Mouse (Mus musculus): Measurements from ENCODE around the gene Orc6. TPM values are rescaled to one million over a fixed set of nuclear protein-coding genes. Genes with fewer than 3 reads are reported as not detected.

The Orc6 gene
- polyA plus RNA-seq, 1 experiment from 2014 or later, result 40.9 TPM

DNA sequence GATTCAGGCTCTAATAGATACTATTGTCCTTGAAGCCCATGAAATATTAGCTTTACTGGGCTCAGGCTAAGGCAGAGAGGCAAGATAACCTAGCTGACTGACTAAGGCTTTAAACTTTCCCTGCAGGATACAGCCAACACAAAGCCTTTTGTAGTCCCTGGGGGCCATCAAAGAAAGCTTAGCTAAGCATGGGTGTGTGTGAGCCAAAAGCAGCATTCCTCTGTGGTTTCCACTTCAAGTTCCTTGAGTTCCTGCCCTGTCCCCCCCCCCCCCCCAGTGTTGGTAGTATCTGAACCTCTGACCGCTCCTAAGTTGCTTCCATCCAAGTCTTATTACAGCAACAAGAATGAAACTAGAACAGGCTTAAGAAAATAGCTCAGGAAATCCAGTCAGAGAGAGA, 30.1 kb downstream of the Orc6 start:
- WGBS, result 50% methylated on average over 1 of the region's 1 CpGs
- H3K27me3 ChIP-seq (replicated peaks; ENCODE audit: insufficient read depth, low read length), result no peaks in the 10 kb centered on the region
- TF ChIP-seq EP300 (IDR thresholded peaks at IDR 0.05), result no peak
- H3K27ac ChIP-seq (ENCODE audit: low read length), result no peak overlapping the region
- no peaks in the 10 kb centered on the region for H3K36me3 ChIP-seq (ENCODE audit: insufficient read depth, low read length)
- no peak overlapping the region for H3K4me3 ChIP-seq (ENCODE audit: low read depth, low read length)
- ATAC-seq (peak; percentile 54; the same call in 1 of the 2 replicates), DNase-seq (ENCODE audit: low spot score) (no peak)
- H3K9me3 ChIP-seq (ENCODE audit: low read length), result no peaks in the 10 kb centered on the region
- no peak overlapping the region for H3K9ac ChIP-seq (replicated peaks; ENCODE audit: low read depth)
- H3K4me2 ChIP-seq (replicated peaks; ENCODE audit: low read depth, low read length), result no peak overlapping the region
- H3K4me1 ChIP-seq (ENCODE audit: insufficient read depth, low read depth, low read length), result no peaks in the 10 kb centered on the region

- H3K27ac ChIP-seq (ENCODE audit: low read length), result no peak overlapping the region
- H3K9me3 ChIP-seq (ENCODE audit: low read length), result no peaks in the 10 kb centered on the region
- ATAC-seq (no peak), DNase-seq (ENCODE audit: low spot score) (no peak)
- TF ChIP-seq EP300 (IDR thresholded peaks at IDR 0.05) (no peak), CTCF (IDR thresholded peaks at IDR 0.05) (no peak)
- no peak overlapping the region for H3K4me2 ChIP-seq (replicated peaks; ENCODE audit: low read depth, low read length)
- no peak overlapping the region for H3K4me3 ChIP-seq (ENCODE audit: low read depth, low read length)
- H3K9ac ChIP-seq (replicated peaks; ENCODE audit: low read depth), result no peak overlapping the region
- no peaks in the 10 kb centered on the region for H3K36me3 ChIP-seq (ENCODE audit: insufficient read depth, low read length)
- H3K4me1 ChIP-seq (ENCODE audit: insufficient read depth, low read depth, low read length), result no peaks in the 10 kb centered on the region
- H3K27me3 ChIP-seq (replicated peaks; ENCODE audit: insufficient read depth, low read length), result no peaks in the 10 kb centered on the region
These were observed 35.7 kb downstream of the Orc6 start for GRCm38 (mm10) chr8:85335105-85335504.

DNA sequence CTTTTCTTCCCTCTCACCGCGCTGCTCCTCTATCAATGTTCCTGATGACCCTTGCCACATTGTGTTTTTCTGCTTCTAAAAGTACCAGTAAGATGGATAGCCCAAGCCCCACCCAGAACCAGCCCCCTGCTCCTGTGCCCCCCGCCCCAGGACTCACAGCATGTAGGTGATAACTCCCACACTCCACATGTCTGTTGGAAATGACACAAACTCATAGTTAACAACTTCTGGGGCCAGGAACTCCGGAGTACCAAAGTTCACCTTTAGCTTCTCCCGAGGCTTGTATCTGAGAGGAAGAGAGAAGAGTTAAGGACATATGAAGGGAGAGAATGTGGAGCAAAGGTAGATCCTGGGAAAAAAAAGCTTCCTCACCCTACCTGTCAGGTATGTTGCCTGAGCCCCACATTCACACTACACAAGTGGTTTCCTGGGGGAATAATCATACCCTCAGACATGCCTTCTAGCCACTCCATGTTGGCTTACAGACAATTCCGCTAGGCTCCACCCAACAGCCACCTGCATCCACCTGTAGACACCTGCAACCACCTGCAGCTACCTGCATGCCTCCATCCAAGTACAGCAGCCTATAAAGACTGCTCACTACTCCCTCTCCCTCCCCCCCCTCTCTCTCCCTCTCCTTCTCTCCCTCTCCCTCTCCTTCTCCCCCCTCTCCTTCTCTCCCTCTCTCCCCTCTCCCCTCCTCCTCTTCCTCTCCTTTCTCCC, 36.9 kb downstream of the Orc6 start:
- H3K4me2 ChIP-seq (replicated peaks; ENCODE audit: low read depth, low read length), result no peak overlapping the region
- H3K9ac ChIP-seq (replicated peaks; ENCODE audit: low read depth), result no peak overlapping the region
- H3K9me3 ChIP-seq (ENCODE audit: low read length), result no peaks in the 10 kb centered on the region
- no peak overlapping the region for H3K27ac ChIP-seq (ENCODE audit: low read length)
- no peaks in the 10 kb centered on the region for H3K36me3 ChIP-seq (ENCODE audit: insufficient read depth, low read length)
- ATAC-seq (no peak), DNase-seq (ENCODE audit: low spot score) (no peak)
- TF ChIP-seq CTCF (IDR thresholded peaks at IDR 0.05) (no peak), EP300 (IDR thresholded peaks at IDR 0.05) (no peak)
- 69% methylated on average over 6 of the region's 6 CpGs for WGBS
- no peaks in the 10 kb centered on the region for H3K4me1 ChIP-seq (ENCODE audit: insufficient read depth, low read depth, low read length)
- no peaks in the 10 kb centered on the region for H3K27me3 ChIP-seq (replicated peaks; ENCODE audit: insufficient read depth, low read length)
- H3K4me3 ChIP-seq (ENCODE audit: low read depth, low read length), result no peak overlapping the region

DNA sequence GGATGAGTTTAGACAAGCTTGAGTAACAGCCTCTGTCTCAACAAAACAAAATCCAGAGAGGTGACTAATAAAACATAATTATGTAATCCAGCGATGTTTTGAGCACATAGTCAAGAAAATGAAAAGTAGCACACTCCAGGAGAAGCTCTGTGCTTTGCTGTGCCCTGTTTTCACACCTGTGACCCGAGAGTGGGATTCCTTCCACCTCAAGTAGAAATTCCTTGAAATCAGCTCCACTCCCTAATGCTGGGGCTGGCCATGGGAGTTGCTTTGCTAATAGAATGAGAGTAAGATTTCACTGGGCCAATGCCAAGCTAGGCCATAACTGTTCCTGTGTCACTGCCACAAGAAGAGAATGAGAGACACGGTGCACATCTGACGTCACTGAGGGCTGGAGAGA, 38.2 kb downstream of the Orc6 start:
- 48% methylated on average over 4 of the region's 4 CpGs for WGBS
- peak; percentile 89 for ATAC-seq

GRCm38 (mm10) chr8:85339871-85340573, 40.6 kb downstream of the Orc6 start:
- TF ChIP-seq CTCF (IDR thresholded peaks at IDR 0.05) (no peak), EP300 (IDR thresholded peaks at IDR 0.05) (no peak)
- ATAC-seq, result no peak
- Histone ChIP-seq H3K9me3 (ENCODE audit: low read length) (no peaks in the 10 kb centered on the region), H3K9ac (replicated peaks; ENCODE audit: low read depth) (no peak overlapping the region), H3K4me2 (replicated peaks; ENCODE audit: low read depth, low read length) (no peak overlapping the region), H3K27me3 (replicated peaks; ENCODE audit: insufficient read depth, low read length) (no peaks in the 10 kb centered on the region), H3K4me1 (ENCODE audit: insufficient read depth, low read depth, low read length) (no peaks in the 10 kb centered on the region), H3K27ac (ENCODE audit: low read length) (no peak overlapping the region), H3K4me3 (ENCODE audit: low read depth, low read length) (no peak overlapping the region), H3K36me3 (ENCODE audit: insufficient read depth, low read length) (no peaks in the 10 kb centered on the region)
- DNase-seq (ENCODE audit: low spot score), result no peak
- WGBS, result 64% methylated on average over 5 of the region's 5 CpGs

More for the DNA sequence above, 38.2 kb downstream of the Orc6 start:
- Histone ChIP-seq H3K36me3 (ENCODE audit: insufficient read depth, low read length) (no peaks in the 10 kb centered on the region), H3K9ac (replicated peaks; ENCODE audit: low read depth) (no peak overlapping the region), H3K27ac (ENCODE audit: low read length) (peak overlapping the region; percentile 43; the same call in 1 of the 2 replicates), H3K4me2 (replicated peaks; ENCODE audit: low read depth, low read length) (no peak overlapping the region), H3K4me3 (ENCODE audit: low read depth, low read length) (no peak overlapping the region), H3K9me3 (ENCODE audit: low read length) (no peaks in the 10 kb centered on the region), H3K27me3 (replicated peaks; ENCODE audit: insufficient read depth, low read length) (no peaks in the 10 kb centered on the region), H3K4me1 (ENCODE audit: insufficient read depth, low read depth, low read length) (no peaks in the 10 kb centered on the region)
- TF ChIP-seq CTCF (IDR thresholded peaks at IDR 0.05) (no peak), EP300 (IDR thresholded peaks at IDR 0.05) (0 out of 2 replicates have a peak, but pooled peaks have one; percentile 26)
- peak; percentile 50 for DNase-seq (ENCODE audit: low spot score)

DNA sequence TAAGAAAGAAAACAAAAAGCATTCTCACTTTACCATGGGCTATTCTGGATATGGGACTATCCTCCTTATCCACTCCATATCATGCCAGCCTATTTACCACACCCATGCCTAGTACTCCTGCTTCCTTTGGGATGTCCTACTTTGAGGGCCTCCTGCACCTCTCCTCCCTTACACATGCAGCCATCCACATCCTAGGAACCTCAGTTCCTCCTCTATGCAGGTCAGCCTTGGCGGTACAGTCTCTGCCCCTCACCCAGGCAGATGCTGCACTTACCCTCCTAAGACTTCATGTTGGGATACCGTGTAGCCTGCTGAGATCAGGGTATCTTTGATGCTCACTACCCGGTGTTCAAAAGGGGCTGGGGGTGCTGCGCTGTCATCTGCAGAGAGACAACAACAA, 53.9 kb downstream of the Orc6 start:
- Histone ChIP-seq H3K36me3 (ENCODE audit: insufficient read depth, low read length) (no peaks in the 10 kb centered on the region), H3K27me3 (replicated peaks; ENCODE audit: insufficient read depth, low read length) (no peaks in the 10 kb centered on the region), H3K4me3 (ENCODE audit: low read depth, low read length) (no peak overlapping the region), H3K9me3 (ENCODE audit: low read length) (no peaks in the 10 kb centered on the region), H3K4me1 (ENCODE audit: insufficient read depth, low read depth, low read length) (no peaks in the 10 kb centered on the region), H3K4me2 (replicated peaks; ENCODE audit: low read depth, low read length) (no peak overlapping the region), H3K27ac (ENCODE audit: low read length) (no peak overlapping the region), H3K9ac (replicated peaks; ENCODE audit: low read depth) (no peak overlapping the region)
- 76% methylated on average over 4 of the region's 4 CpGs for WGBS
- no peak for TF ChIP-seq CTCF (IDR thresholded peaks at IDR 0.05)
- TF ChIP-seq EP300 (IDR thresholded peaks at IDR 0.05), result no peak
- DNase-seq (ENCODE audit: low spot score) (no peak), ATAC-seq (no peak)

Other genes with a start within 250 kb of the Orc6 start
- gene Fbxw9, start 239.6 kb upstream of the Orc6 start, polyA plus RNA-seq (2015; fragmentation: Nextera tagmentation; extraction: Ambion mirVana), result 34.8 and 35.6 TPM in 2 replicates
- not detected in 2 replicates for gene Gm5741, start 231.7 kb upstream of the Orc6 start, polyA plus RNA-seq (2015; fragmentation: Nextera tagmentation; extraction: Ambion mirVana)
- gene Dhps, start 227.9 kb upstream of the Orc6 start, polyA plus RNA-seq (2015; fragmentation: Nextera tagmentation; extraction: Ambion mirVana), result 44.2 and 48.3 TPM in 2 replicates
- 88.9 and 95.6 TPM in 2 replicates for gene Wdr83os, start 218.9 kb upstream of the Orc6 start, polyA plus RNA-seq (2015; fragmentation: Nextera tagmentation; extraction: Ambion mirVana)
- 26.7 and 27.0 TPM in 2 replicates for gene Wdr83, start 218.3 kb upstream of the Orc6 start, polyA plus RNA-seq (2015; fragmentation: Nextera tagmentation; extraction: Ambion mirVana)
- 38.4 and 40.6 TPM in 2 replicates for gene Man2b1, start 216.4 kb upstream of the Orc6 start, polyA plus RNA-seq (2015; fragmentation: Nextera tagmentation; extraction: Ambion mirVana)
- gene Zfp791, start 176.5 kb upstream of the Orc6 start, polyA plus RNA-seq (2015; fragmentation: Nextera tagmentation; extraction: Ambion mirVana), result 1.5 and 1.6 TPM in 2 replicates
- not detected in 2 replicates for gene Cks1brt, start 147.7 kb upstream of the Orc6 start, polyA plus RNA-seq (2015; fragmentation: Nextera tagmentation; extraction: Ambion mirVana)
- gene Olfr371, start 73.6 kb upstream of the Orc6 start, polyA plus RNA-seq (2015; fragmentation: Nextera tagmentation; extraction: Ambion mirVana), result not detected in 2 replicates
- 95.9 and 110 TPM in 2 replicates for gene Vps35, start 170 bp downstream of the Orc6 start, polyA plus RNA-seq (2015; fragmentation: Nextera tagmentation; extraction: Ambion mirVana)
- gene Mylk3, start 86.7 kb downstream of the Orc6 start, polyA plus RNA-seq (2015; fragmentation: Nextera tagmentation; extraction: Ambion mirVana), result 2.6 and 4.7 TPM in 2 replicates
- gene 4921524J17Rik, start 133.2 kb downstream of the Orc6 start, polyA plus RNA-seq (2015; fragmentation: Nextera tagmentation; extraction: Ambion mirVana), result 41.9 and 42.4 TPM in 2 replicates
- gene Gpt2, start 192.9 kb downstream of the Orc6 start, polyA plus RNA-seq (2015; fragmentation: Nextera tagmentation; extraction: Ambion mirVana), result 4.6 and 6.7 TPM in 2 replicates